Comparison of ENCODE assay signal across 22 mouse cellular contexts in the genomic region with DNA sequence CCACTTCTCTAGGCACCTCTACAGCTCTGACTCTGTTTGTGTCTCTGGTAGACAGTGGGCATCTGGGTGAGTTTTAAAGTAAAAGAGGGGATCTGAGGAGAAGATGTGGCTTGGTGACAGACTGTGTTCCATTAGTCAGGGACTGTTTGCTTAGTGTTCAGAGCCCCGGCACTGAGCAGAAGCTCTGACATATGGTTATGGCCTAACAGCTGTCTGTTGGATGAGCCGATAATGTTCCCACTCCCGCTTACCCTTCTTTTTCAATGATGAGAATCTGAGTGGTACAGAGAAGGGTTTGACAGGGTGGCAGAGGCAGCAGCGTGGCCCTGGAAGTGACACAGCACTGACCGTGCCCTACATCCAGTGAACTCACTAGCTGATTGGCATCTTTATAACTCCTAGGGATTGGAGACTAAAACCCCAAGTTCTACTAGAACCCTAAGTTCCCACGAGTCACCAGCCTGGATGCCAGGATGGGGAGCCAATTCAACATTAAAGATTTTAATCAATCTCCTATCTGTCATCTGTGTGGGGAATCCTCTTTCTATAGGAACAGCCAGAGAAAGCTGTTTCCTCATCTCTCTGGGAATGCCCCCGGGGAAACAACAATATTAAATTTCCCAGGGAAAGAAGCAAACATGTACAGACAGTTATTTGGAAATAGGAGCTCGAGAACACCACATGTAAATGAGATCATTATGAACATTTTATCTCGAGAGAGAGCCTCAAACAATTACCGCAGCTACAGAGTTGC.
DNase-seq lines count a peak whose midpoint lies in the region; ATAC-seq and TF ChIP-seq lines count a peak whose summit lies in the region.
"Had no signal": no experiment of that assay in that cellular context is flagged by ENCODE, and none has a peak within 500 bp of the region (broad histone marks: within the 10 kb centered on the region; RNA-seq: fewer than 3 reads in every experiment).

No protein-coding gene starts in this region.

- TF ChIP-seq POLR2A in kidney, adult 2 months (IDR thresholded peaks at IDR 0.05; ENCODE audit: low read depth, low read length): no peak

- H3K27me3 ChIP-seq in forebrain, embryonic 16.5 days (replicated peaks; ENCODE audit: control insufficient read depth, insufficient read depth, low read length): no peaks in the 10 kb centered on the region
- H3K27me3 ChIP-seq in forebrain, embryonic 12.5 days: no peaks in the 10 kb centered on the region
- no peaks in the 10 kb centered on the region for H3K27me3 ChIP-seq in neural tube, embryonic 13.5 days
- no peaks in the 10 kb centered on the region for H3K27me3 ChIP-seq in kidney, adult 2 months (replicated peaks; ENCODE audit: control insufficient read depth, insufficient read depth, low read length)
- H3K27me3 ChIP-seq: limb, embryonic 12.5 days; liver, embryonic 12.5 days had no signal

- H3K36me3 ChIP-seq in forebrain, embryonic 16.5 days (ENCODE audit: control insufficient read depth, insufficient read depth): no peaks in the 10 kb centered on the region
- no peaks in the 10 kb centered on the region for H3K36me3 ChIP-seq in forebrain, embryonic 12.5 days (replicated peaks)
- no peaks in the 10 kb centered on the region for H3K36me3 ChIP-seq in neural tube, embryonic 13.5 days
- H3K36me3 ChIP-seq in kidney, adult 2 months (ENCODE audit: control insufficient read depth, insufficient read depth, low read length): no peaks in the 10 kb centered on the region
- H3K36me3 ChIP-seq: limb, embryonic 12.5 days; liver, embryonic 12.5 days; midbrain, embryonic 10.5 days had no signal

- H3K4me1 ChIP-seq in forebrain, embryonic 16.5 days (replicated peaks; ENCODE audit: control insufficient read depth, insufficient read depth, low read length): no peaks in the 10 kb centered on the region
- H3K4me1 ChIP-seq in forebrain, embryonic 12.5 days: no peaks in the 10 kb centered on the region
- 0 out of 2 replicates have a peak, but pooled peaks cover 5% of the 10 kb centered on the region for H3K4me1 ChIP-seq in neural tube, embryonic 13.5 days (replicated peaks)
- no peaks in the 10 kb centered on the region for H3K4me1 ChIP-seq in kidney, adult 2 months (ENCODE audit: control insufficient read depth, insufficient read depth, low read length)
- H3K4me1 ChIP-seq: limb, embryonic 12.5 days; liver, embryonic 12.5 days; midbrain, embryonic 10.5 days had no signal

- no peak for TF ChIP-seq CTCF in kidney, adult 2 months (conservative IDR thresholded peaks at IDR 0.05; ENCODE audit: insufficient read depth, insufficient read length, low read depth, low read length)

- ATAC-seq in forebrain, embryonic 16.5 days: peak; percentile 45; the same call in 1 of the 2 replicates
- ATAC-seq in forebrain, embryonic 12.5 days (ENCODE audit: low FRiP score): no peak
- ATAC-seq in neural tube, embryonic 13.5 days (ENCODE audit: low read depth): peak; percentile 53; the same call in 1 of the 2 replicates
- ATAC-seq: CD4-positive, CD25-positive, alpha-beta regulatory T cell, adult 4 months; liver, embryonic 12.5 days had no signal

- 66% methylated on average over 10 of the region's 10 CpGs for WGBS in forebrain, embryonic 16.5 days
- 80% methylated on average over 10 of the region's 10 CpGs for WGBS in forebrain, embryonic 12.5 days
- WGBS in neural tube, embryonic 13.5 days: 65% methylated on average over 10 of the region's 10 CpGs
- WGBS in kidney, adult 2 months: 88% methylated on average over 10 of the region's 10 CpGs

- H3K27ac ChIP-seq in forebrain, embryonic 16.5 days (ENCODE audit: low read length): no peak overlapping the region
- no peak overlapping the region for H3K27ac ChIP-seq in forebrain, embryonic 12.5 days
- no peak overlapping the region for H3K27ac ChIP-seq in neural tube, embryonic 13.5 days (replicated peaks)
- no peak overlapping the region for H3K27ac ChIP-seq in kidney, adult 2 months (ENCODE audit: insufficient read depth, low read depth, low read length)
- H3K27ac ChIP-seq: gastrocnemius, adult 2 months; kidney, postnatal 0 days; limb, embryonic 12.5 days; liver, embryonic 12.5 days; midbrain, embryonic 10.5 days had no signal

- H3K4me2 ChIP-seq in forebrain, embryonic 16.5 days (ENCODE audit: low read length): no peak overlapping the region
- no peak overlapping the region for H3K4me2 ChIP-seq in forebrain, embryonic 12.5 days
- no peak overlapping the region for H3K4me2 ChIP-seq in neural tube, embryonic 13.5 days
- H3K4me2 ChIP-seq: limb, embryonic 12.5 days; liver, embryonic 12.5 days had no signal

- H3K9ac ChIP-seq in forebrain, embryonic 16.5 days (replicated peaks; ENCODE audit: low read depth, low read length): no peak overlapping the region
- no peak overlapping the region for H3K9ac ChIP-seq in forebrain, embryonic 12.5 days
- no peak overlapping the region for H3K9ac ChIP-seq in neural tube, embryonic 13.5 days
- H3K9ac ChIP-seq: limb, embryonic 12.5 days; liver, embryonic 12.5 days had no signal

- H3K9me3 ChIP-seq in forebrain, embryonic 16.5 days (ENCODE audit: control insufficient read depth, low read length): no peaks in the 10 kb centered on the region
- H3K9me3 ChIP-seq in forebrain, embryonic 12.5 days: no peaks in the 10 kb centered on the region
- H3K9me3 ChIP-seq in neural tube, embryonic 13.5 days: no peaks in the 10 kb centered on the region
- H3K9me3 ChIP-seq: limb, embryonic 12.5 days; liver, embryonic 12.5 days; midbrain, embryonic 10.5 days had no signal

- DNase-seq in neural tube, embryonic 10.5 days (ENCODE audit: extremely low spot score, low spot score): no peak
- DNase-seq in layer of hippocampus, adult 9-10 months (ENCODE audit: low spot score): peak; percentile 55
- no peak for DNase-seq in kidney, adult 2 months
- DNase-seq in kidney, postnatal 36 days: no peak
- DNase-seq in left cerebral cortex, adult 18-20 months (ENCODE audit: low spot score in 2 of 2): no peak
- DNase-seq: adrenal gland, postnatal 14 days; cerebellum, adult 11-12 months; gastrocnemius, adult 2 months; heart, postnatal 4 days; kidney, adult 11 months; lung, adult 18-20 months; lung, postnatal 10 days; thymus, adult 18-20 months; thymus, postnatal 36 days had no signal

- H3K4me3 ChIP-seq in forebrain, embryonic 16.5 days (replicated peaks; ENCODE audit: low read length): no peak overlapping the region
- no peak overlapping the region for H3K4me3 ChIP-seq in forebrain, embryonic 12.5 days (replicated peaks)
- no peak overlapping the region for H3K4me3 ChIP-seq in neural tube, embryonic 13.5 days
- no peak overlapping the region for H3K4me3 ChIP-seq in kidney, adult 2 months (ENCODE audit: insufficient read depth, low read depth, low read length)
- H3K4me3 ChIP-seq: gastrocnemius, adult 2 months; limb, embryonic 12.5 days; liver, embryonic 12.5 days; midbrain, embryonic 10.5 days had no signal
